Mouse (Mus musculus): Measurements from ENCODE around the gene Nmnat3. TPM values are rescaled to one million over a fixed set of nuclear protein-coding genes. Genes with fewer than 3 reads are reported as not detected.
A peak's percentile ranks its signal among the peaks of the same experiment; 100 is the strongest.
"Not testable (repeated sequence)": the region's sequence is repeated elsewhere in the genome, so short reads cannot be mapped to it uniquely, and the experiment has no call there.

The Nmnat3 gene
- polyA plus RNA-seq (2015; fragmentation: Nextera tagmentation; extraction: Ambion mirVana) = 1.8 and 2.1 TPM in 2 replicates

DNA sequence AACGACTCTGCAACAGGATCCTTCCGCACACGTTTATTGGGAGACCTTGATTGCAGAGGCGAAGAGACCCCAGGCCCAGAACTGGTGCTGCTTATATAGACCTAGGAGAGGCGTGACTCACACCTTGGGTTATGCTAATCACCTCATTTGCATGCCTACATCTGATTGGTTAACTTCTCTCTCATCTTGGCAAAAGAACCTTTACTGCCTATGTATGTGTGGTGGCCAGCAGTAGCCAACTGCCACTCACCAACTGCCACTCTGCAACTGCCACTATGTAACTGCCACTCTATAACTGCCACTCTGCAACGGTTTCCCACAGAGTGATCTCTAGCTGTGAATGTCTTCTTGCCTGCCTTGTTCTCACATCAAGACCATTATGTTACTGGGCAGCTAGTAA lies at the start of gene Nmnat3:
Nmnat3 (plus strand) TSS at position 301 of the 400 bp plus-strand sequence.
- not testable (repeated sequence) for H3K9me3 ChIP-seq (ENCODE audit: control insufficient read depth, low read length); H3K4me1 ChIP-seq (replicated peaks; ENCODE audit: control insufficient read depth, insufficient read depth, low read length); ATAC-seq; H3K9ac ChIP-seq (replicated peaks; ENCODE audit: low read depth, low read length); H3K4me2 ChIP-seq (ENCODE audit: low read length); H3K36me3 ChIP-seq (ENCODE audit: control insufficient read depth, insufficient read depth); H3K4me3 ChIP-seq (replicated peaks; ENCODE audit: low read length); H3K27me3 ChIP-seq (replicated peaks; ENCODE audit: control insufficient read depth, insufficient read depth, low read length); H3K27ac ChIP-seq (ENCODE audit: low read length)
- 75% methylated on average over 6 of the region's 6 CpGs for WGBS

DNA sequence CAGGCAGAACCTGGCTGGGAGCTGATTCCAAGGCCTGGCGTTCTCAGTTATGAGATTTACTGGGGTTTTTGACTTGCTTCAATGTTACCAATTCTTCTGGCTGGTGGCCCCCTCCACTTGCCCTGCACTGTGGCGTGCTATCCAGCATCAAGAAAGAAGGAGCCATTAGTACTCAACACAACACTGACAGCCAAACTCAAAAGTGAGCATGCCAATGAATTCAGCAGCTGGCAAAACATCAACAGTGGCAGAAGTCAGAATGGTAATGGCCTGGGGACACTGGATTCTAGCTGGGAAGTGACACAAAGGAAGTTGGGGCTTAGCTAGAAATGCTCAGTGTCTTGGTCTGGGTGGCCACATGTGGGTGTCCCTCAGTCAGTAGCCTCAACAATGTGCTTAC lies 43.8 kb upstream of the Nmnat3 start:
- WGBS = 80% methylated on average over 2 of the region's 2 CpGs
- Histone ChIP-seq H3K9me3 (ENCODE audit: control insufficient read depth, low read length) (no peaks in the 10 kb centered on the region), H3K9ac (replicated peaks; ENCODE audit: low read depth, low read length) (no peak overlapping the region), H3K36me3 (ENCODE audit: control insufficient read depth, insufficient read depth) (no peaks in the 10 kb centered on the region), H3K4me1 (replicated peaks; ENCODE audit: control insufficient read depth, insufficient read depth, low read length) (no peaks in the 10 kb centered on the region), H3K27ac (ENCODE audit: low read length) (no peak overlapping the region), H3K27me3 (replicated peaks; ENCODE audit: control insufficient read depth, insufficient read depth, low read length) (no peaks in the 10 kb centered on the region), H3K4me2 (ENCODE audit: low read length) (no peak overlapping the region), H3K4me3 (replicated peaks; ENCODE audit: low read length) (no peak overlapping the region)
- no peak for ATAC-seq

DNA sequence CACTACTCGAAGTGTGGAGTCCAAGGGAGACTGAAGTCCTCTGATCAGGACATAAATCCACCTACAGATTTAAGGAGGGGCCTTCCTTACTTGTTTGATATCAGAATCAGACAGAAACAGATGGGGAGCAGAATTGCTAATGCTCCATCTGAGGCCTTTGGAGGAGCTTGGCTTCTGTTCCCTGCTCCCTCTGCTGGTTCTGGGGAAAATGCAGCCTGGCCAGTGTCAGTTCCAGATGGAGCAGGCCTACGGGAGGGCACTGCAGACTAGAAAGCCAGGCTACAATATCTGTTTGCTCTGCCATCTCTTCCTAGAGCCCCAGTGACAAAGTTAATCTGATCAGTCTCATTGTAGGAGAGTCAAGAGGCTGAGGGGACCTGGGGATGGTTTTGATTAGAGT lies 43.0 kb upstream of the Nmnat3 start:
- Histone ChIP-seq H3K27me3 (replicated peaks; ENCODE audit: control insufficient read depth, insufficient read depth, low read length) (no peaks in the 10 kb centered on the region), H3K9ac (replicated peaks; ENCODE audit: low read depth, low read length) (no peak overlapping the region), H3K4me2 (ENCODE audit: low read length) (no peak overlapping the region), H3K9me3 (ENCODE audit: control insufficient read depth, low read length) (no peaks in the 10 kb centered on the region), H3K36me3 (ENCODE audit: control insufficient read depth, insufficient read depth) (no peaks in the 10 kb centered on the region), H3K27ac (ENCODE audit: low read length) (no peak overlapping the region), H3K4me1 (replicated peaks; ENCODE audit: control insufficient read depth, insufficient read depth, low read length) (no peaks in the 10 kb centered on the region), H3K4me3 (replicated peaks; ENCODE audit: low read length) (no peak overlapping the region)
- ATAC-seq = peak; percentile 86
- WGBS = 47% methylated on average over 2 of the region's 2 CpGs

DNA sequence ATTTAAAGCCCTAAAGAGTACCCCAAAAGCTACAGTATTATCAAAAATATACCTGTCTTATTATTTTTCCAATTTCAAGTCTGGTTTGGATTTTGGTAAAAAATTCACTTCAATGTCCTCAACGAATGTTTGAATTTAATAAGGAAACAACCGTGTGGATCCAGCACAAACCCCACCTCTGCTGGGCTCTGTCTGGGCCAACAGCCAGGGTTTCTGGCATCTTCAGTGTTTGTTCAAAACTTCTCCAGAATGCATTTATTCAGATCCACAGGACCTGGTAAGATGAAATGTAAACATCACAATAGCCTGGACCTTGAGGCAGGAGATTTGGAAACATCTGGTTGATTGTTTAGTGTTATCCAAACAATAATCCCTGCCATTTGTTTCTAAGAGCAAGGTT lies 42.0 kb upstream of the Nmnat3 start:
- Histone ChIP-seq H3K4me1 (replicated peaks; ENCODE audit: control insufficient read depth, insufficient read depth, low read length) (no peaks in the 10 kb centered on the region), H3K4me3 (replicated peaks; ENCODE audit: low read length) (no peak overlapping the region), H3K27ac (ENCODE audit: low read length) (no peak overlapping the region), H3K4me2 (ENCODE audit: low read length) (no peak overlapping the region), H3K36me3 (ENCODE audit: control insufficient read depth, insufficient read depth) (no peaks in the 10 kb centered on the region), H3K9ac (replicated peaks; ENCODE audit: low read depth, low read length) (no peak overlapping the region), H3K9me3 (ENCODE audit: control insufficient read depth, low read length) (no peaks in the 10 kb centered on the region), H3K27me3 (replicated peaks; ENCODE audit: control insufficient read depth, insufficient read depth, low read length) (no peaks in the 10 kb centered on the region)
- no peak for ATAC-seq
- WGBS = 69% methylated on average over 2 of the region's 2 CpGs

DNA sequence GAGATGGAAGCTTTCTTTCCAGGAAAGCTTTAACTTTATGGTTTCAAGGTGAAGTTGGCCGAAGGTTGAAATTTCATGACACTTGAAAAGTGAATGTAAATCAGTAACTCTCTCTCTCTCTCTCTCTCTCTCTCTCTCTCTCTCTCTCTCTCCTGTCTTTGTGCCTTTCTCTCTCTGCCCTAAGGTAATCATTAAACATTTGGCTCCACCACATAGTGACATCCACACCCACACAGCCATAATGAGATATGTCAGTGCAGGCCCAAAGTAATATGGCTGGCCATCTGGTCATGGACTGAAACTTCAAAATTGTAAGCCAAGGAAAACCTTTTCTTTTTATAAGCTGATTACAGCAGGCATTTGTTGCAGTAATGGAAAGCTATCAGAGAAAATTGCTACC lies 40.9 kb upstream of the Nmnat3 start:
- no peaks in the 10 kb centered on the region for H3K4me1 ChIP-seq (replicated peaks; ENCODE audit: control insufficient read depth, insufficient read depth, low read length)
- H3K9me3 ChIP-seq (ENCODE audit: control insufficient read depth, low read length) = no peaks in the 10 kb centered on the region
- H3K27me3 ChIP-seq (replicated peaks; ENCODE audit: control insufficient read depth, insufficient read depth, low read length) = no peaks in the 10 kb centered on the region
- H3K9ac ChIP-seq (replicated peaks; ENCODE audit: low read depth, low read length) = no peak overlapping the region
- no peak overlapping the region for H3K4me3 ChIP-seq (replicated peaks; ENCODE audit: low read length)
- 90% methylated on average over 1 of the region's 1 CpGs for WGBS
- ATAC-seq = no peak
- H3K4me2 ChIP-seq (ENCODE audit: low read length) = no peak overlapping the region
- no peak overlapping the region for H3K27ac ChIP-seq (ENCODE audit: low read length)
- H3K36me3 ChIP-seq (ENCODE audit: control insufficient read depth, insufficient read depth) = no peaks in the 10 kb centered on the region

DNA sequence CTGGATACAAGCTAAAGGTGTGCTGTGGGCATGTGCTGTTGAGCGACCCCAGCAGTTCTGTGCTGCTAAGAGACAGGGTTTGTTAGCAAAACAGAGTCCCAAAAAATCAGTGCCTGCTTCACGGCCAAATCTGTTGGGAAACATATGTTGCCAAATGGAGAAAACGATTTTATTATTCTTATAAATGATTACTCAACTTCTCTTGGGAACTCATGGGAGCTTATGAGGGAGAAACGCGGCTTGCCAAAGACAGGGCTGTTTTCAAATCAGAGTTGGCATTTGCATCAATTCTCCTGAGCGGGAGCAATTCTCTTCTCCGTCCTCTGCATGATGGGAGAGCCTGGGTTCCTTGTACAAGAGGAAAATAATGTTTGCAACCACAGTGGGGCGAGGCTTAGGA lies 27.0 kb upstream of the Nmnat3 start:
- Histone ChIP-seq H3K9ac (replicated peaks; ENCODE audit: low read depth, low read length) (no peak overlapping the region), H3K4me2 (ENCODE audit: low read length) (no peak overlapping the region), H3K9me3 (ENCODE audit: control insufficient read depth, low read length) (no peaks in the 10 kb centered on the region), H3K4me3 (replicated peaks; ENCODE audit: low read length) (no peak overlapping the region), H3K36me3 (ENCODE audit: control insufficient read depth, insufficient read depth) (no peaks in the 10 kb centered on the region), H3K4me1 (replicated peaks; ENCODE audit: control insufficient read depth, insufficient read depth, low read length) (0 out of 2 replicates have a peak, but pooled peaks cover 6% of the 10 kb centered on the region), H3K27me3 (replicated peaks; ENCODE audit: control insufficient read depth, insufficient read depth, low read length) (no peaks in the 10 kb centered on the region), H3K27ac (ENCODE audit: low read length) (no peak overlapping the region)
- ATAC-seq = no peak
- 75% methylated on average over 8 of the region's 8 CpGs for WGBS

DNA sequence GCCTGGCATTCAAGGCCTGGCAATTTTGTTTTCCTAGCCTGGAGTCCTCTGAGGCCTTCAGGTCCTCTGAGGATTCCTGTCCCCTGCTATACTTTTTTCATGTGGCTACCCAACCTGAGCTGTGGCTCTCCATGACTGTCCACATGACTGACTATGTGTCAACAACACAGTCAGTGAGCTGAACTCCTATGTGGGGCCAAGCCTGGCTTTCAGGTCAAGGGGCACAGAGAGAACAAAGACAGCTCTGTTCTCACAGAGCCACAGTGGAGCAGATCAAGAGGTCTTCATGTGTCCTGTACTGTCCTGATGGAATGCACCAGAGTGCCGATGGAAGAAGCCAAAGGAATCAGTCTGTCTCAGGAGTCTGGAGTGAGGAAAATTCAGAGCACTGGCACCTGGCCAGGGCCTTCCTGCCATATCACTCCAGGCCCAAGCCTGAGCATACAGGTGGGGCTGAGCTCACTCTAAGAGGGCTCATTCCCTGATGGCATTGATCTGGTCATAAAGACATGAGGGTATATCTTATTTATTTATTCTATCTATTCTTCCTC lies 25.7 kb upstream of the Nmnat3 start:
- H3K27me3 ChIP-seq (replicated peaks; ENCODE audit: control insufficient read depth, insufficient read depth, low read length) = no peaks in the 10 kb centered on the region
- ATAC-seq = no peak

DNA sequence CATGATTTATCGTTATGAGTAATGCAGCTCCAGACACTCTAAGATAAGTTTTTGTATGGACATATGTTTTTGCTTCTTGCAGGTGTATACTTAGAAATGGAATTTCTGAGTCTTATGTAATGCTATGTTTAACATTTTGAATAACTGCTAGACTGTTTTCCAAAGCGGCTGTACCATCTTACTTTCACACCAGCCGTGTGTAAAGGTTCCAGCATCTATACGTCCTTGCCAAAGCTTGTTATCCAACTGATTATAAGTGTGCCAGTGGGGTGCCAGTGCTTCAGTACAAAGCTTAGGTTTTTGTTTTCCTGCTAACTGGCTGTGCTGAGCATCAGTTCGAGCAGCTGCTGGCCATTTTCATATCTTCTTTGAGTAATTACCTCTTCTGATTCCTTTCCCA lies 22.3 kb upstream of the Nmnat3 start:
- Histone ChIP-seq H3K4me2 (ENCODE audit: low read length) (no peak overlapping the region), H3K9me3 (ENCODE audit: control insufficient read depth, low read length) (no peaks in the 10 kb centered on the region), H3K36me3 (ENCODE audit: control insufficient read depth, insufficient read depth) (no peaks in the 10 kb centered on the region), H3K9ac (replicated peaks; ENCODE audit: low read depth, low read length) (no peak overlapping the region), H3K4me3 (replicated peaks; ENCODE audit: low read length) (no peak overlapping the region), H3K4me1 (replicated peaks; ENCODE audit: control insufficient read depth, insufficient read depth, low read length) (0 out of 2 replicates have a peak, but pooled peaks cover 6% of the 10 kb centered on the region), H3K27me3 (replicated peaks; ENCODE audit: control insufficient read depth, insufficient read depth, low read length) (no peaks in the 10 kb centered on the region), H3K27ac (ENCODE audit: low read length) (no peak overlapping the region)
- WGBS = 41% methylated on average over 5 of the region's 5 CpGs
- no peak for ATAC-seq

More for the DNA sequence above, 25.7 kb upstream of the Nmnat3 start:
- WGBS = 23% methylated on average over 1 of the region's 1 CpGs
- Histone ChIP-seq H3K4me2 (ENCODE audit: low read length) (no peak overlapping the region), H3K4me3 (replicated peaks; ENCODE audit: low read length) (no peak overlapping the region), H3K9ac (replicated peaks; ENCODE audit: low read depth, low read length) (no peak overlapping the region), H3K36me3 (ENCODE audit: control insufficient read depth, insufficient read depth) (no peaks in the 10 kb centered on the region), H3K9me3 (ENCODE audit: control insufficient read depth, low read length) (no peaks in the 10 kb centered on the region), H3K27ac (ENCODE audit: low read length) (no peak overlapping the region), H3K4me1 (replicated peaks; ENCODE audit: control insufficient read depth, insufficient read depth, low read length) (0 out of 2 replicates have a peak, but pooled peaks cover 6% of the 10 kb centered on the region)

DNA sequence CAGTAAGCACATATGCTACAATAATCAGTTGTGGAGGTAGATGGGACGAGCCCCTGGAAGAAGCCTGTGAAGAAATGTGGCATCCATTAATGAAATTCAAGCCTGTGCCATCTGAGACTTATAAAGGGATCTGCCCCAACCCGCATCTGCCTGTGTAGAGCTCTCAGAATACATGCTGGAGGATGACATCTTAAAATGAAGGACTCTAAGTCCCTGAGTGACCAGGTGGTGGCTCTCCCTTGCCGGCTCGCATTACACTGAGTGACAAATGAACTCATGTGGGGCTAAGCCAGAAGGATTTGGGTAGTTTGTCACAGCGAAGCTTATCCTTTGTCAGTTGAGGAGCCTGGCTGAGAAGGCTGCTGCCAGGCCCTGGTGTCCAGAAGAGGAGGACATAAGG lies 14.5 kb upstream of the Nmnat3 start:
- Histone ChIP-seq H3K9ac (replicated peaks; ENCODE audit: low read depth, low read length) (no peak overlapping the region), H3K27ac (ENCODE audit: low read length) (no peak overlapping the region), H3K36me3 (ENCODE audit: control insufficient read depth, insufficient read depth) (no peaks in the 10 kb centered on the region), H3K4me2 (ENCODE audit: low read length) (no peak overlapping the region), H3K4me1 (replicated peaks; ENCODE audit: control insufficient read depth, insufficient read depth, low read length) (no peaks in the 10 kb centered on the region), H3K9me3 (ENCODE audit: control insufficient read depth, low read length) (no peaks in the 10 kb centered on the region), H3K27me3 (replicated peaks; ENCODE audit: control insufficient read depth, insufficient read depth, low read length) (no peaks in the 10 kb centered on the region), H3K4me3 (replicated peaks; ENCODE audit: low read length) (no peak overlapping the region)
- ATAC-seq = no peak
- 63% methylated on average over 5 of the region's 5 CpGs for WGBS

DNA sequence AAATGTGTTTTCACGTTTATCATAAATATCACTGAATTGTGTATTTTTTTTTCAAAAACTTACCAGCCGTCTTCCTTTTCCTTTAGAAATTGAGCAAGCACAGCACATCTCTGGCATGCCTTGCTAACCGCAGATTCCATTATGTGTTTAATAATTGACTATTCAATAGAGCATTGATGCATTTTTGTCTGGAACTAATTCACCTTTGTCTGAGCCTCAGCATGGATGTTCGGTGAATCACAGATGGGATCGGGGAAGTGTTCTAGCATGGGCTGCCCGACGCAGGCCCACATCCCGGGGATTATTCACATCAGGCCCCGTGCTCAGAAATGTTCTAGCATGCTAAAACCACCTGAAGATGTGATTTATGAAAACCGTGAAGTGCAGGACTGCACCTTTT lies 12.2 kb upstream of the Nmnat3 start:
- no peak overlapping the region for H3K4me3 ChIP-seq (replicated peaks; ENCODE audit: low read length)
- H3K36me3 ChIP-seq (ENCODE audit: control insufficient read depth, insufficient read depth) = no peaks in the 10 kb centered on the region
- H3K27me3 ChIP-seq (replicated peaks; ENCODE audit: control insufficient read depth, insufficient read depth, low read length) = no peaks in the 10 kb centered on the region
- H3K27ac ChIP-seq (ENCODE audit: low read length) = no peak overlapping the region
- WGBS = 38% methylated on average over 10 of the region's 10 CpGs
- H3K4me1 ChIP-seq (replicated peaks; ENCODE audit: control insufficient read depth, insufficient read depth, low read length) = no peaks in the 10 kb centered on the region
- H3K9ac ChIP-seq (replicated peaks; ENCODE audit: low read depth, low read length) = no peak overlapping the region
- ATAC-seq = no peak
- H3K9me3 ChIP-seq (ENCODE audit: control insufficient read depth, low read length) = no peaks in the 10 kb centered on the region
- no peak overlapping the region for H3K4me2 ChIP-seq (ENCODE audit: low read length)

Measured in forebrain, embryonic 16.5 days (tissue).